Mouse (Mus musculus): ENCODE results near the gene Adcyap1. TPM values are rescaled to one million over a fixed set of nuclear protein-coding genes. Genes with fewer than 3 reads are reported as not detected.

Gene Adcyap1
- 0.77 and 1.4 TPM in 2 replicates for polyA plus RNA-seq (2012; rRNA removed)

- Histone ChIP-seq H3K27ac (ENCODE audit: control insufficient read depth, insufficient read depth, low read length) (no peak within 1 kb of the TSS), H3K4me3 (ENCODE audit: control insufficient read depth, insufficient read depth, low read length) (no peak within 1 kb of the TSS), H3K4me1 (replicated peaks; ENCODE audit: control insufficient read depth, insufficient read depth, low read length) (no peaks in the 10 kb centered on the region), H3K36me3 (ENCODE audit: control insufficient read depth, insufficient read depth, low read length) (no peaks in the 10 kb centered on the region), H3K27me3 (ENCODE audit: control insufficient read depth, insufficient read depth, low read length) (peaks cover 3% of the 10 kb centered on the region; the same call in 1 of the 2 replicates)
- WGBS = 28% methylated on average over 10 of the region's 10 CpGs
- no peak for TF ChIP-seq POLR2A (IDR thresholded peaks at IDR 0.05; ENCODE audit: control insufficient read depth, extremely low read depth, insufficient read depth, low read length, poor library complexity)
- no peak for TF ChIP-seq CTCF (IDR thresholded peaks at IDR 0.05; ENCODE audit: borderline replicate concordance, control insufficient read depth, extremely low read depth, insufficient read depth, low read length, poor library complexity)
- no peak for DNase-seq
These were observed at the start of gene Adcyap1 for GRCm38 (mm10) chr17:93198717-93199116. TSS of gene Adcyap1 (plus strand) at chr17:93199017.

GRCm38 (mm10) chr17:93158280-93158851, 40.5 kb upstream of the Adcyap1 start:
- Histone ChIP-seq H3K36me3 (ENCODE audit: control insufficient read depth, insufficient read depth, low read length) (no peaks in the 10 kb centered on the region), H3K4me3 (ENCODE audit: control insufficient read depth, insufficient read depth, low read length) (no peak overlapping the region), H3K27me3 (ENCODE audit: control insufficient read depth, insufficient read depth, low read length) (no peaks in the 10 kb centered on the region), H3K27ac (ENCODE audit: control insufficient read depth, insufficient read depth, low read length) (no peak overlapping the region), H3K4me1 (replicated peaks; ENCODE audit: control insufficient read depth, insufficient read depth, low read length) (no peaks in the 10 kb centered on the region)
- peak; percentile 2 for DNase-seq
- TF ChIP-seq CTCF (IDR thresholded peaks at IDR 0.05; ENCODE audit: borderline replicate concordance, control insufficient read depth, extremely low read depth, insufficient read depth, low read length, poor library complexity) = no peak
- no peak for TF ChIP-seq POLR2A (IDR thresholded peaks at IDR 0.05; ENCODE audit: control insufficient read depth, extremely low read depth, insufficient read depth, low read length, poor library complexity)
- WGBS = 41% methylated on average over 1 of the region's 1 CpGs

- H3K27me3 ChIP-seq (ENCODE audit: control insufficient read depth, insufficient read depth, low read length) = no peaks in the 10 kb centered on the region
- no peaks in the 10 kb centered on the region for H3K4me1 ChIP-seq (replicated peaks; ENCODE audit: control insufficient read depth, insufficient read depth, low read length)
- no peak overlapping the region for H3K4me3 ChIP-seq (ENCODE audit: control insufficient read depth, insufficient read depth, low read length)
- TF ChIP-seq CTCF (IDR thresholded peaks at IDR 0.05; ENCODE audit: borderline replicate concordance, control insufficient read depth, extremely low read depth, insufficient read depth, low read length, poor library complexity) = no peak
- TF ChIP-seq POLR2A (IDR thresholded peaks at IDR 0.05; ENCODE audit: control insufficient read depth, extremely low read depth, insufficient read depth, low read length, poor library complexity) = no peak
- no peak for DNase-seq
- no peaks in the 10 kb centered on the region for H3K36me3 ChIP-seq (ENCODE audit: control insufficient read depth, insufficient read depth, low read length)
- no peak overlapping the region for H3K27ac ChIP-seq (ENCODE audit: control insufficient read depth, insufficient read depth, low read length)
These were observed 29.2 kb upstream of the Adcyap1 start for GRCm38 (mm10) chr17:93169572-93169971.

- H3K36me3 ChIP-seq (ENCODE audit: control insufficient read depth, insufficient read depth, low read length) = no peaks in the 10 kb centered on the region
- no peak for DNase-seq
These were observed 2.0 kb upstream of the Adcyap1 start for GRCm38 (mm10) chr17:93196846-93197245.

DNA sequence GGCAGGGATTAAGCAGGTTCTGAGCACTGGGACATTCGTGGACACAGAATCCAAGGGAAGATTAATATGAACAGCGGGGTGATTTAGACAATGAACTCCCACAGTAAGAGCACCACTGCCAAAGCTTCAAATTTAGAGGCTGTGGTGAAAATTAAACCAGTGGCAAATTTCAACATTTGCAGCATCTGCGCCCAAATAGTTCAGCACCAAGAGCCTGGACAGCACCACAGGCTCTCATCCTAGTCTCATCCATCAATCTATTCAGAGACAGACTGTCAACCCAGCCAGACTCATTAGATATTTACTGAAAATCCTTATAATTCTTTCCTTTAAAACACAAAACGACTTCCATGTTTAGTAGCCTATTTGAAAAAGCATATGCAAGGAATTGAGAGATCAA, 604 bp upstream of the Adcyap1 start:
- no peak for DNase-seq
- no peaks in the 10 kb centered on the region for H3K36me3 ChIP-seq (ENCODE audit: control insufficient read depth, insufficient read depth, low read length)
- peaks cover 3% of the 10 kb centered on the region; the same call in 1 of the 2 replicates for H3K27me3 ChIP-seq (ENCODE audit: control insufficient read depth, insufficient read depth, low read length)
- 14% methylated on average over 4 of the region's 4 CpGs for WGBS
- no peak for TF ChIP-seq POLR2A (IDR thresholded peaks at IDR 0.05; ENCODE audit: control insufficient read depth, extremely low read depth, insufficient read depth, low read length, poor library complexity)
- H3K4me3 ChIP-seq (ENCODE audit: control insufficient read depth, insufficient read depth, low read length) = no peak overlapping the region
- H3K27ac ChIP-seq (ENCODE audit: control insufficient read depth, insufficient read depth, low read length) = no peak overlapping the region
- H3K4me1 ChIP-seq (replicated peaks; ENCODE audit: control insufficient read depth, insufficient read depth, low read length) = no peaks in the 10 kb centered on the region

More at GRCm38 (mm10) chr17:93196846-93197245, 2.0 kb upstream of the Adcyap1 start:
- H3K4me1 ChIP-seq (replicated peaks; ENCODE audit: control insufficient read depth, insufficient read depth, low read length) = no peaks in the 10 kb centered on the region
- H3K27ac ChIP-seq (ENCODE audit: control insufficient read depth, insufficient read depth, low read length) = no peak overlapping the region
- WGBS = 50% methylated on average over 2 of the region's 2 CpGs
- H3K27me3 ChIP-seq (ENCODE audit: control insufficient read depth, insufficient read depth, low read length) = 0 out of 2 replicates have a peak, but pooled peaks cover 3% of the 10 kb centered on the region
- TF ChIP-seq CTCF (IDR thresholded peaks at IDR 0.05; ENCODE audit: borderline replicate concordance, control insufficient read depth, extremely low read depth, insufficient read depth, low read length, poor library complexity) = no peak
- TF ChIP-seq POLR2A (IDR thresholded peaks at IDR 0.05; ENCODE audit: control insufficient read depth, extremely low read depth, insufficient read depth, low read length, poor library complexity) = no peak
- no peak overlapping the region for H3K4me3 ChIP-seq (ENCODE audit: control insufficient read depth, insufficient read depth, low read length)

DNA sequence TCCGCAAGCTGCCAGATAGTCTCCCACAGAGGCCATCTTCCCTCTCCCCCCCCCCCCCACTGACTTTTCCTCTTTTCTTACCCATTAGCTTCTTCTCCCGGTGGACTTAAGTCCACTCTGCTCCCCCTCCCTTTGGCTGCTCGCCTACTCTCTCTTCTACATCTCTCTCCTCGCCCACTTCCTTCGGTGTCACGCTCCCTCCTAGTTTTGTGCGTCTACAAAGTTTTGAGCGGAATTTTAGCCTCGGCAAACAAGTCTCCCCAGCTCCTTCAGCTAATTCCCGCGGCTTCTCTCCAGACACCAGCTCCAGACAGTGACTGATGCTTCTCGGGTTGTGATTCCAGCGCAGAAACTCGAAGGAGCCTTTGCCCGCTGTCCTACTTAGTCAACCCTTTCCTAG, 401 bp downstream of the Adcyap1 start:
- Histone ChIP-seq H3K27ac (ENCODE audit: control insufficient read depth, insufficient read depth, low read length) (no peak overlapping the region), H3K36me3 (ENCODE audit: control insufficient read depth, insufficient read depth, low read length) (no peaks in the 10 kb centered on the region), H3K27me3 (ENCODE audit: control insufficient read depth, insufficient read depth, low read length) (peaks cover 6% of the 10 kb centered on the region; the same call in 1 of the 2 replicates), H3K4me1 (replicated peaks; ENCODE audit: control insufficient read depth, insufficient read depth, low read length) (no peaks in the 10 kb centered on the region), H3K4me3 (ENCODE audit: control insufficient read depth, insufficient read depth, low read length) (no peak overlapping the region)
- no peak for DNase-seq
- 11% methylated on average over 15 of the region's 15 CpGs for WGBS
- TF ChIP-seq CTCF (IDR thresholded peaks at IDR 0.05; ENCODE audit: borderline replicate concordance, control insufficient read depth, extremely low read depth, insufficient read depth, low read length, poor library complexity) (no peak), POLR2A (IDR thresholded peaks at IDR 0.05; ENCODE audit: control insufficient read depth, extremely low read depth, insufficient read depth, low read length, poor library complexity) (no peak)

- H3K4me3 ChIP-seq (ENCODE audit: control insufficient read depth, insufficient read depth, low read length) = no peak overlapping the region
- peaks cover 6% of the 10 kb centered on the region; the same call in 1 of the 2 replicates for H3K27me3 ChIP-seq (ENCODE audit: control insufficient read depth, insufficient read depth, low read length)
- no peak overlapping the region for H3K27ac ChIP-seq (ENCODE audit: control insufficient read depth, insufficient read depth, low read length)
- no peaks in the 10 kb centered on the region for H3K36me3 ChIP-seq (ENCODE audit: control insufficient read depth, insufficient read depth, low read length)
- WGBS = 11% methylated on average over 9 of the region's 9 CpGs
- TF ChIP-seq CTCF (IDR thresholded peaks at IDR 0.05; ENCODE audit: borderline replicate concordance, control insufficient read depth, extremely low read depth, insufficient read depth, low read length, poor library complexity) (no peak), POLR2A (IDR thresholded peaks at IDR 0.05; ENCODE audit: control insufficient read depth, extremely low read depth, insufficient read depth, low read length, poor library complexity) (no peak)
- H3K4me1 ChIP-seq (replicated peaks; ENCODE audit: control insufficient read depth, insufficient read depth, low read length) = no peaks in the 10 kb centered on the region
- no peak for DNase-seq
These were observed 930 bp downstream of the Adcyap1 start for GRCm38 (mm10) chr17:93199747-93200146.

All from thymus, adult 2 months (tissue).